Mouse (Mus musculus): ENCODE measurements at regions not wholly inside any gene's neighbourhood (a gene's known extent, or its start where the extent isn't known, plus 50 kb on each side); places are given as distances from the start of the nearest gene placed in this dataset.

DNA sequence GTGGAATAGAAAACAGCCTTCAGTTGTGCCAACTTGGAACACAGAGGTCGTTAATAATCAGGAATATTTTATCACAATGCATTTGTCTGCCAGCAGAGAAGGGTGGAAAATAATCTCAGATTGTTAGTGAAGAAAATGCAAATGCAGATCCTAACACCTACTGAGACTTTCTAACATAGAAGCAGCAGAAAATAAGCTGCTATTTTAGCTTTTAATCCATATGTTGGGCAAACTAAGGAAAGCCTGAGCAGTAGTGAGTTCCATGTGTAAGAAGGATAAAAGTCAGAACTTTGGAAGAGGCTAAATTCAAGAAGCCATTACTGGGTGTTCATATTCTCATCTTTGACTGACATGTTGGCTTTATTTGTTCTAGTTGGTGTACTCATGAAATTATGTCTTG lies 119.8 kb upstream of the Sphkap start:
- no peak for DNase-seq (ENCODE audit: low spot score in 2 of 2)

DNA sequence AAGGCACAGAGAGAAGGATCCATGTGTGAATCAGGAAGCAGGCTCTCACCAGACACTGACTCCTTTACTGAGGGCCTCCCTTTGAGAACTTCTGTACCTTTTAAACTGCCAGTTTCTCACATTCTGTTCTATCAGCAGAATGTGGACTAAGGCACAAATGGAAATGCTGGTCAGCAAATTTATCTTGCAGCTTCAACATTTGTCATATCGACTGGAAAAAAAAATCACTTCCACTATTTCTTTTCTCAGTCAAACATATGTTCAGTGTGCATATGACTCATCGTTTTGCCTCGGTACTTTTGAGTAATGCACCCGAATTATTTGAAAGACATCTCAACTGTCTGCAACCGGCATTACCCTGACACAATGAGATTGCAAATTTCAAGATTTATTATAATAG lies 101.4 kb upstream of the Sphkap start:
- no peak for DNase-seq (ENCODE audit: low spot score in 2 of 2)

DNA sequence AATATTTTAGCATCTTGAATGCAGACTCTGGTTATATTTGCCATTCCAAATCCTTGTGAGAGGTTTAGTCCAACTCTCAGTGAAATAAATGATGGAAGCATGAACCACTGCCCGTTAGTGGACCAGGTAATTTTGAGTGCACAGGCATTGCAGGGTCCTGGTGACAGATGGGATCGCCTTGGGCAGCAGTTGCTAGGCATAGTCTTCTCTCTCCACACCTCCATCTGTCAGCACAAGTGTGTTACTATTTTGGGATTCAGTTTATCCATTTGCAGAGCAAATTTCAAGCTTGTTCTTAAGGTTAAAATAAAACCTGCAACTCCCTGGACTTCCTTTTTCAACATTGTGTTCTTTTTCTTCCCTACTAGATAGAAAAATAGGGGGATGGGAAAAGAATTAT lies 97.4 kb upstream of the Sphkap start:
- DNase-seq (ENCODE audit: low spot score in 2 of 2), result no peak

DNA sequence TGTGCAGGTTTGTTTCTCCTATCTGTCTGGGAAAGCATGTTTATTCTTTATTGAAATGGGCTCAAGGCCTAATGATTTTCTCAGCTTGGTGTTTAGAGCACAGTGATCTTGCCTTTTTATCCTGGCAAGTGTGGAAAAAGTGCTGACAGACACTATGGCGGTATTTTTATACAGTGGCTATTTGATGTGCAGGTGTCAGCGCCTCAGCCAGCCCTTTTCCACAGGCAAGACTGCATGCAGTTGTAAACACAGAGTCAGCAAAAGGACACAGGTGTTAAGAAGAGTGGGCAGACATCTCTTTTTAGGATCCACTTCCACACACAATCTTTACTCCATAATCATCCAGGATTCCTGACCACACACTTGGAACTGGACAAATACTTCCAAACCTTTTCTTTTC lies 88.9 kb upstream of the Sphkap start:
- DNase-seq (ENCODE audit: low spot score in 2 of 2), result no peak

- no peak for DNase-seq (ENCODE audit: low spot score in 2 of 2)
Observed at GRCm38 (mm10) chr1:83496380-83496779, 88.4 kb upstream of the Sphkap start.

DNA sequence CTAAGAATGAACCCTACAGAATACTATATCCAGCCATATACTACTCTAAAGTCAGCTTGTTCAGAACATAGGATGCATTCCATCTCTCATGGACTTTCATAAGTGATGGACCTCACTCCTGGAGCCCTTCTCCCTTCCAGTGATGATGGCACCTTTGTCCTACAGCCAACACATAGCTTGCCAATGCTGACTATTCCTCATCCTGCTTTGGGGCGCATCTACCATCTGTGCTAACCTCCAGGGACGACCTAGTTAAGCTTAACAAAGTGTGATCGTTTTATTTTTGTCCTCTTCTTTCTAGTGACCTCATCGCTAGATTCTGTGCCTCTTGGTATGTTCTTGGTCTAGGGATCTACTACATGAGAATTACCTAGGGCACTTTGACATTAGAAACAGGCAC lies 87.0 kb upstream of the Sphkap start:
- no peak for DNase-seq (ENCODE audit: low spot score in 2 of 2)

GRCm38 (mm10) chr1:83479111-83479510 lies 71.1 kb upstream of the Sphkap start:
- no peak for DNase-seq (ENCODE audit: low spot score in 2 of 2)
